Mouse (Mus musculus) kidney, adult 2 months (tissue): ENCODE data around the gene Spats2l.

Experiments used
- CTCF ChIP-seq: fragments of 200-500 bp; conservative IDR thresholded peaks from 2 replicates; pipeline ENCODE4 v1.5.1; 2011; ENCODE audit warnings: low read depth, mild to moderate bottlenecking, control low read depth, low read length, moderate library complexity, mixed read lengths; ENCODE audit not compliant: insufficient read depth, insufficient read length
- POLR2A ChIP-seq: fragments of 200-500 bp; IDR thresholded peaks from one replicate; pipeline ENCODE4 v1.6.1; 2011; ENCODE audit warnings: low read depth, low read length, control low read depth

GRCm38 (mm10) chr1:57784300-57784699 lies 10.3 kb downstream of the Spats2l start:
- TF ChIP-seq POLR2A (no peak), CTCF (no peak)
